ENCODE assay signal across 13 mouse cellular contexts in genomic region chr8:84428034-84428433, GRCm38 (mm10).
"Had no signal": no experiment of that assay in that cellular context is flagged by ENCODE, and none has a peak within 500 bp of the region (broad histone marks: within the 10 kb centered on the region; RNA-seq: fewer than 3 reads in every experiment).

No protein-coding gene starts in this region.

- H3K9ac ChIP-seq: kidney, embryonic 15.5 days; limb, embryonic 13.5 days; liver, embryonic 15.5 days; midbrain, embryonic 13.5 days had no signal

- DNase-seq: kidney, postnatal 14 days; left cerebral cortex, postnatal 4 days; lung, adult 2 months; lung, postnatal 36 days; right cerebral cortex, adult 18-20 months; right cerebral cortex, postnatal 25 days; thymus, postnatal 4 days had no signal

- H3K4me2 ChIP-seq: kidney, embryonic 15.5 days; limb, embryonic 13.5 days; liver, embryonic 11.5 days; liver, embryonic 15.5 days; midbrain, embryonic 13.5 days had no signal

- H3K9me3 ChIP-seq: kidney, embryonic 15.5 days; limb, embryonic 13.5 days; liver, embryonic 15.5 days; midbrain, embryonic 13.5 days had no signal

- H3K4me3 ChIP-seq: kidney, embryonic 15.5 days; limb, embryonic 13.5 days; liver, embryonic 15.5 days; midbrain, embryonic 13.5 days had no signal

- H3K36me3 ChIP-seq: kidney, embryonic 15.5 days; limb, embryonic 13.5 days; liver, embryonic 15.5 days had no signal

- H3K4me1 ChIP-seq: kidney, embryonic 15.5 days; limb, embryonic 13.5 days; liver, embryonic 15.5 days had no signal

- H3K27me3 ChIP-seq: kidney, embryonic 15.5 days; limb, embryonic 13.5 days; liver, embryonic 15.5 days; midbrain, embryonic 13.5 days had no signal

- H3K27ac ChIP-seq: kidney, embryonic 15.5 days; limb, embryonic 13.5 days; liver, embryonic 15.5 days; midbrain, embryonic 13.5 days had no signal

- ATAC-seq: lung, postnatal 0 days; midbrain, embryonic 13.5 days had no signal
